Mouse (Mus musculus): Measurements from ENCODE around the gene Cpz. TPM values are rescaled to one million over a fixed set of nuclear protein-coding genes. Genes with fewer than 3 reads are reported as not detected.

Gene Cpz
- polyA plus RNA-seq, 1 experiment = 1.4 TPM

- Histone ChIP-seq H3K36me3 (ENCODE audit: control insufficient read depth, insufficient read depth, low read length) (no peaks in the 10 kb centered on the region), H3K4me1 (ENCODE audit: control insufficient read depth, insufficient read depth, insufficient read length, low read length) (no peaks in the 10 kb centered on the region), H3K4me3 (ENCODE audit: low read depth, low read length) (no peak overlapping the region), H3K27me3 (ENCODE audit: control insufficient read depth, insufficient read depth, low read length) (no peaks in the 10 kb centered on the region), H3K27ac (ENCODE audit: insufficient read depth, low read depth, low read length) (no peak overlapping the region)
- WGBS = 19% methylated on average over 10 of the region's 10 CpGs
- no peak for TF ChIP-seq POLR2A (IDR thresholded peaks at IDR 0.05; ENCODE audit: low read depth, low read length)
- no peak for TF ChIP-seq CTCF (IDR thresholded peaks at IDR 0.05; ENCODE audit: extremely low read depth, insufficient read length, insufficient replicate concordance, low read depth, low read length)
These were observed 6.1 kb upstream of the Cpz start for GRCm38 (mm10) chr5:35531586-35531985.

DNA sequence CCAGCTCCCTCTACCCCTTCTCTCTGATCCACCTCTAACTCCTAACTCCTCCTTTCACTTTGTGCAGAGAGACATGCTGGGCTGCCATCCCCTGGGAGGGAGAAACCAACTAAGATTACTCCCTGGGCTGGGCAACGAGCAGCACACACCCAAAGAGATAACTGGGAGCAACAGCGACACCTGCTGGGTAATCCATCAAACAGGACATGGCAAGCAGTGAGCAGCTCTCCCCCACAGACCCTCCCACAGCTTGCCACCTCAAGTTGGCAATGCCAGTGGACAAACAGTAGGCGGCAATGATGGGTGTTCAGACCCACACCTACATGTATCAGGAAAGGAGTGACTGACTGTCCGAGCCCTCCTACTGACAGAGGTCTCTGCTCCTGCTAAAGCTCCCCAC, 4.9 kb upstream of the Cpz start:
- H3K4me3 ChIP-seq (ENCODE audit: low read depth, low read length) = no peak overlapping the region
- 12% methylated on average over 4 of the region's 4 CpGs for WGBS
- peaks cover under 1% of the 10 kb centered on the region; the same call in 1 of the 2 replicates for H3K27me3 ChIP-seq (ENCODE audit: control insufficient read depth, insufficient read depth, low read length)
- H3K36me3 ChIP-seq (ENCODE audit: control insufficient read depth, insufficient read depth, low read length) = no peaks in the 10 kb centered on the region
- no peak overlapping the region for H3K27ac ChIP-seq (ENCODE audit: insufficient read depth, low read depth, low read length)
- TF ChIP-seq CTCF (IDR thresholded peaks at IDR 0.05; ENCODE audit: extremely low read depth, insufficient read length, insufficient replicate concordance, low read depth, low read length) (peak; percentile 68; the same call in 1 of the 2 replicates), POLR2A (IDR thresholded peaks at IDR 0.05; ENCODE audit: low read depth, low read length) (no peak)
- no peaks in the 10 kb centered on the region for H3K4me1 ChIP-seq (ENCODE audit: control insufficient read depth, insufficient read depth, insufficient read length, low read length)

GRCm38 (mm10) chr5:35524381-35524780, 1.1 kb downstream of the Cpz start:
- Histone ChIP-seq H3K36me3 (ENCODE audit: control insufficient read depth, insufficient read depth, low read length) (no peaks in the 10 kb centered on the region), H3K4me1 (ENCODE audit: control insufficient read depth, insufficient read depth, insufficient read length, low read length) (no peaks in the 10 kb centered on the region), H3K27me3 (ENCODE audit: control insufficient read depth, insufficient read depth, low read length) (peaks cover 5% of the 10 kb centered on the region; the same call in 1 of the 2 replicates), H3K4me3 (ENCODE audit: low read depth, low read length) (no peak overlapping the region), H3K27ac (ENCODE audit: insufficient read depth, low read depth, low read length) (no peak overlapping the region)
- WGBS = 72% methylated on average over 2 of the region's 2 CpGs
- TF ChIP-seq POLR2A (IDR thresholded peaks at IDR 0.05; ENCODE audit: low read depth, low read length) (no peak), CTCF (IDR thresholded peaks at IDR 0.05; ENCODE audit: extremely low read depth, insufficient read length, insufficient replicate concordance, low read depth, low read length) (no peak)

GRCm38 (mm10) chr5:35523735-35524134, 1.8 kb downstream of the Cpz start:
- Histone ChIP-seq H3K4me3 (ENCODE audit: low read depth, low read length) (no peak overlapping the region), H3K27me3 (ENCODE audit: control insufficient read depth, insufficient read depth, low read length) (peaks cover 5% of the 10 kb centered on the region; the same call in 1 of the 2 replicates), H3K36me3 (ENCODE audit: control insufficient read depth, insufficient read depth, low read length) (no peaks in the 10 kb centered on the region), H3K4me1 (ENCODE audit: control insufficient read depth, insufficient read depth, insufficient read length, low read length) (no peaks in the 10 kb centered on the region), H3K27ac (ENCODE audit: insufficient read depth, low read depth, low read length) (no peak overlapping the region)
- TF ChIP-seq POLR2A (IDR thresholded peaks at IDR 0.05; ENCODE audit: low read depth, low read length) (no peak), CTCF (IDR thresholded peaks at IDR 0.05; ENCODE audit: extremely low read depth, insufficient read length, insufficient replicate concordance, low read depth, low read length) (peak; percentile 58; the same call in 1 of the 2 replicates)
- 5% methylated on average over 5 of the region's 5 CpGs for WGBS

DNA sequence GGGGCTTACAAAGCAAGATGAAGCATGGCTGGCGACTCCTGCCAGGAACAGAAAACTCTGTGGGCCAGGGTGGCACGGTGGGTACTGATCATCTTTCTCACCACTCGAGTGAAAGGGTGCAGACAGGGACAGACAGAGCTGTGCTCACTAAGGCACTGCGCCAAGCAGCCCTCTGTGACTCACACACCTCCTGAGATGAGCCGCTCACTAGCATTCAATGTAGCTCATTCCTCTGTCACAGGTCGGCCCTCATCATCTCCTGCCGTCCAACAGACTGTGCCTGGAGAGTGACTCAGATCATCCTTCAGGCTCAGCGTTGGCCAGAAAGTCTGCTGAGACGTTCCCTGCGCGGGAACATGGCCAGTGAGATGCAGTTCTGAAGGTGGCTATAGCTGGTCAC, 8.7 kb downstream of the Cpz start:
- 78% methylated on average over 11 of the region's 11 CpGs for WGBS
- TF ChIP-seq POLR2A (IDR thresholded peaks at IDR 0.05; ENCODE audit: low read depth, low read length) (no peak), CTCF (IDR thresholded peaks at IDR 0.05; ENCODE audit: extremely low read depth, insufficient read length, insufficient replicate concordance, low read depth, low read length) (no peak)
- H3K27ac ChIP-seq (ENCODE audit: insufficient read depth, low read depth, low read length) = no peak overlapping the region
- H3K36me3 ChIP-seq (ENCODE audit: control insufficient read depth, insufficient read depth, low read length) = no peaks in the 10 kb centered on the region
- no peaks in the 10 kb centered on the region for H3K4me1 ChIP-seq (ENCODE audit: control insufficient read depth, insufficient read depth, insufficient read length, low read length)
- H3K27me3 ChIP-seq (ENCODE audit: control insufficient read depth, insufficient read depth, low read length) = no peaks in the 10 kb centered on the region
- H3K4me3 ChIP-seq (ENCODE audit: low read depth, low read length) = no peak overlapping the region

- no peaks in the 10 kb centered on the region for H3K36me3 ChIP-seq (ENCODE audit: control insufficient read depth, insufficient read depth, low read length)
- no peaks in the 10 kb centered on the region for H3K27me3 ChIP-seq (ENCODE audit: control insufficient read depth, insufficient read depth, low read length)
- no peaks in the 10 kb centered on the region for H3K4me1 ChIP-seq (ENCODE audit: control insufficient read depth, insufficient read depth, insufficient read length, low read length)
- H3K4me3 ChIP-seq (ENCODE audit: low read depth, low read length) = no peak overlapping the region
- H3K27ac ChIP-seq (ENCODE audit: insufficient read depth, low read depth, low read length) = no peak overlapping the region
- WGBS = 15% methylated on average over 5 of the region's 5 CpGs
- TF ChIP-seq POLR2A (IDR thresholded peaks at IDR 0.05; ENCODE audit: low read depth, low read length) (no peak), CTCF (IDR thresholded peaks at IDR 0.05; ENCODE audit: extremely low read depth, insufficient read length, insufficient replicate concordance, low read depth, low read length) (peak; percentile 75; the same call in 1 of the 2 replicates)
These were observed 14.9 kb downstream of the Cpz start for GRCm38 (mm10) chr5:35510589-35510988.

DNA sequence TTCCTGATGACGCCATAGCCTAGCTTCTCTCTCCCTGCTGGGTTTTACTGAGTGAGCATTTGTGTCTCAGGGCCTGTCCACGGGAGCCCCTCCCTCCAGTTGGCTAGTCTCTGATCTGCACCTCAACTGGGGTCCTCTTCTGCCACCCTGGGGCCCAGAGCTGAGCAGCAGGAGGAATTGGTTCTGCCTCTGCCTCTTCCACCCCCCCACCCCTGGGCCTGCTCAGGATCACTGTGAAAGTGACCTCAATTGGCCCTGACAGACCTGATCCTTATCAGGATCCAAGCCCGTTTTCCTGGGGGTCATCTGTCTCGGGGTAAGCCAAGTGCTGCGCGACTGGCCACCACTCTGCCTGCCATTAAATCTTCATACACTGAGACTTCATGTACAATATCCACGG, 20.5 kb downstream of the Cpz start:
- TF ChIP-seq POLR2A (IDR thresholded peaks at IDR 0.05; ENCODE audit: low read depth, low read length) (no peak), CTCF (IDR thresholded peaks at IDR 0.05; ENCODE audit: extremely low read depth, insufficient read length, insufficient replicate concordance, low read depth, low read length) (no peak)
- WGBS = 46% methylated on average over 7 of the region's 7 CpGs
- no peaks in the 10 kb centered on the region for H3K36me3 ChIP-seq (ENCODE audit: control insufficient read depth, insufficient read depth, low read length)
- no peak overlapping the region for H3K27ac ChIP-seq (ENCODE audit: insufficient read depth, low read depth, low read length)
- no peaks in the 10 kb centered on the region for H3K27me3 ChIP-seq (ENCODE audit: control insufficient read depth, insufficient read depth, low read length)
- no peaks in the 10 kb centered on the region for H3K4me1 ChIP-seq (ENCODE audit: control insufficient read depth, insufficient read depth, insufficient read length, low read length)
- no peak overlapping the region for H3K4me3 ChIP-seq (ENCODE audit: low read depth, low read length)

Data from small intestine, adult 2 months (tissue).